Mouse (Mus musculus): Measurements from ENCODE around the gene Coro1b. TPM values are rescaled to one million over a fixed set of nuclear protein-coding genes. Genes with fewer than 3 reads are reported as not detected.

Gene Coro1b
- 100 to 1,000 TPM in 1 of 2 experiments, 10 to 100 TPM in 1; 91.1 to 102 TPM for total RNA-seq (2021)
- long read RNA-seq, experiment 1, transcript Coro1b-201 (11 exons, 1,888 nt), result major isoform, 18 of 90 reads
- long read RNA-seq, experiment 1, partial matches to known transcripts, result 20 of 90 reads
- long read RNA-seq, experiment 1, other reads (novel, unspliced or antisense), result 50 of 90 reads
- long read RNA-seq, experiment 2, transcript Coro1b-201 (11 exons, 1,888 nt), result major isoform, 13 of 85 reads
- long read RNA-seq, experiment 2, partial matches to known transcripts, result 9 of 85 reads
- long read RNA-seq, experiment 2, other reads (novel, unspliced or antisense), result 63 of 85 reads

GRCm38 (mm10) chr19:4148491-4148806 lies at the start of gene Coro1b:
Coro1b (plus strand) TSS chr19:4148619.
- peak; percentile 92 to 95 for DNase-seq (ENCODE audit: low spot score in 2 of 2)

GRCm38 (mm10) chr19:4099056-4099455 lies 49.4 kb upstream of the Coro1b start:
- peak; percentile 86 to 90 for DNase-seq (ENCODE audit: low spot score in 2 of 2)

GRCm38 (mm10) chr19:4099837-4100717 lies 48.3 kb upstream of the Coro1b start, which contains the start of gene Pitpnm1:
Pitpnm1 (plus strand) TSS chr19:4099998.
- DNase-seq (ENCODE audit: low spot score in 2 of 2), result no peak

GRCm38 (mm10) chr19:4100718-4101261 lies 47.6 kb upstream of the Coro1b start:
- peak; percentile 54 to 62 for DNase-seq (ENCODE audit: low spot score in 2 of 2)

GRCm38 (mm10) chr19:4101466-4101865 lies 47.0 kb upstream of the Coro1b start:
- no peak for DNase-seq (ENCODE audit: low spot score in 2 of 2)

- no peak for DNase-seq (ENCODE audit: low spot score in 2 of 2)
Measured at GRCm38 (mm10) chr19:4102049-4102448, 46.4 kb upstream of the Coro1b start.

- no peak for DNase-seq (ENCODE audit: low spot score in 2 of 2)
Measured at GRCm38 (mm10) chr19:4102626-4103025, 45.8 kb upstream of the Coro1b start.

GRCm38 (mm10) chr19:4103294-4103693 lies 45.1 kb upstream of the Coro1b start:
- DNase-seq (ENCODE audit: low spot score in 2 of 2), result no peak

- no peak for DNase-seq (ENCODE audit: low spot score in 2 of 2)
Measured at GRCm38 (mm10) chr19:4103792-4104191, 44.6 kb upstream of the Coro1b start.

- no peak for DNase-seq (ENCODE audit: low spot score in 2 of 2)
Measured at GRCm38 (mm10) chr19:4104675-4105194, 43.7 kb upstream of the Coro1b start.

GRCm38 (mm10) chr19:4106654-4107053 lies 41.8 kb upstream of the Coro1b start:
- no peak for DNase-seq (ENCODE audit: low spot score in 2 of 2)

GRCm38 (mm10) chr19:4108535-4108934 lies 39.9 kb upstream of the Coro1b start:
- no peak for DNase-seq (ENCODE audit: low spot score in 2 of 2)

- DNase-seq (ENCODE audit: low spot score in 2 of 2), result no peak
Measured at GRCm38 (mm10) chr19:4112063-4112960, 36.1 kb upstream of the Coro1b start.

GRCm38 (mm10) chr19:4113186-4113805 lies 35.1 kb upstream of the Coro1b start:
- peak; percentile 56 to 64 for DNase-seq (ENCODE audit: low spot score in 2 of 2)

GRCm38 (mm10) chr19:4113806-4114230 lies 34.6 kb upstream of the Coro1b start:
- DNase-seq (ENCODE audit: low spot score in 2 of 2), result no peak

- no peak for DNase-seq (ENCODE audit: low spot score in 2 of 2)
Measured at GRCm38 (mm10) chr19:4114551-4114950, 33.9 kb upstream of the Coro1b start.

- no peak for DNase-seq (ENCODE audit: low spot score in 2 of 2)
Measured at GRCm38 (mm10) chr19:4115144-4115543, 33.3 kb upstream of the Coro1b start.

GRCm38 (mm10) chr19:4115816-4116215 lies 32.6 kb upstream of the Coro1b start:
- no peak for DNase-seq (ENCODE audit: low spot score in 2 of 2)

- no peak for DNase-seq (ENCODE audit: low spot score in 2 of 2)
Measured at GRCm38 (mm10) chr19:4117006-4117405, 31.4 kb upstream of the Coro1b start.

GRCm38 (mm10) chr19:4118350-4118749 lies 30.1 kb upstream of the Coro1b start:
- DNase-seq (ENCODE audit: low spot score in 2 of 2), result no peak

Data from layer of hippocampus, postnatal 14 days (tissue).